Mouse (Mus musculus) thymus, adult 2 months (tissue): Measurements from ENCODE around the gene Rbms1. TPM values are rescaled to one million over a fixed set of nuclear protein-coding genes. Genes with fewer than 3 reads are reported as not detected.

Experiments
- DNase-seq: peaks from one replicate; pipeline ENCODE4 v3.0.0; 2021
- H3K27ac ChIP-seq: fragments of 200-500 bp; 2 replicates; pipeline ENCODE4 v1.5.1; 2012; ENCODE audit warnings: low read length, control low read depth; ENCODE audit not compliant: control insufficient read depth, insufficient read depth
- H3K27me3 ChIP-seq: fragments of 200-500 bp; 2 replicates; pipeline ENCODE4 v1.6.1; 2012; ENCODE audit warnings: mild to moderate bottlenecking, low read length, moderate library complexity, mixed read lengths; ENCODE audit not compliant: control insufficient read depth, insufficient read depth
- H3K36me3 ChIP-seq: fragments of 200-500 bp; 2 replicates; pipeline ENCODE4 v1.6.1; 2012; ENCODE audit warnings: mild to moderate bottlenecking, low read length, moderate library complexity; ENCODE audit not compliant: control insufficient read depth, insufficient read depth
- H3K4me1 ChIP-seq: fragments of 200-500 bp; replicated peaks from 2 replicates; pipeline ENCODE4 v1.6.1; 2012; ENCODE audit warnings: low read length; ENCODE audit not compliant: control insufficient read depth, insufficient read depth
- H3K4me3 ChIP-seq: fragments of 200-500 bp; 2 replicates; pipeline ENCODE4 v1.5.1; 2012; ENCODE audit warnings: mild to moderate bottlenecking, low read length, control low read depth, moderate library complexity; ENCODE audit not compliant: control insufficient read depth, insufficient read depth
- CTCF ChIP-seq: fragments of 200-500 bp; IDR thresholded peaks from 2 replicates; pipeline ENCODE4 v1.5.1; 2012; ENCODE audit warnings: mild to moderate bottlenecking, control low read depth, low read length, moderate library complexity, borderline replicate concordance; ENCODE audit not compliant: control insufficient read depth, poor library complexity, insufficient read depth; ENCODE audit errors: extremely low read depth
- POLR2A ChIP-seq: fragments of 200-500 bp; IDR thresholded peaks from 2 replicates; pipeline ENCODE4 v1.6.1; 2012; ENCODE audit warnings: mild to moderate bottlenecking, low read length, control low read depth, moderate library complexity; ENCODE audit not compliant: control insufficient read depth, poor library complexity, insufficient read depth; ENCODE audit errors: extremely low read depth
- WGBS: fragments of 180-500 bp; shearing (Covaris S2); methylation state at CpG from one replicate; pipeline ENCODE4 v1.1.7; 2018; 5-methylcytosine and 5-hydroxymethylcytosine counted together
- polyA plus RNA-seq: library from polyadenylated mRNA; depleted of rRNA; stranded (reverse); fragments of >200 nt; gene quantifications from 2 replicates; pipeline ENCODE4 v1.2.3, GENCODE M21; 2012; rRNA removed

Rbms1 gene
- 151 and 163 TPM in 2 replicates for polyA plus RNA-seq

DNA sequence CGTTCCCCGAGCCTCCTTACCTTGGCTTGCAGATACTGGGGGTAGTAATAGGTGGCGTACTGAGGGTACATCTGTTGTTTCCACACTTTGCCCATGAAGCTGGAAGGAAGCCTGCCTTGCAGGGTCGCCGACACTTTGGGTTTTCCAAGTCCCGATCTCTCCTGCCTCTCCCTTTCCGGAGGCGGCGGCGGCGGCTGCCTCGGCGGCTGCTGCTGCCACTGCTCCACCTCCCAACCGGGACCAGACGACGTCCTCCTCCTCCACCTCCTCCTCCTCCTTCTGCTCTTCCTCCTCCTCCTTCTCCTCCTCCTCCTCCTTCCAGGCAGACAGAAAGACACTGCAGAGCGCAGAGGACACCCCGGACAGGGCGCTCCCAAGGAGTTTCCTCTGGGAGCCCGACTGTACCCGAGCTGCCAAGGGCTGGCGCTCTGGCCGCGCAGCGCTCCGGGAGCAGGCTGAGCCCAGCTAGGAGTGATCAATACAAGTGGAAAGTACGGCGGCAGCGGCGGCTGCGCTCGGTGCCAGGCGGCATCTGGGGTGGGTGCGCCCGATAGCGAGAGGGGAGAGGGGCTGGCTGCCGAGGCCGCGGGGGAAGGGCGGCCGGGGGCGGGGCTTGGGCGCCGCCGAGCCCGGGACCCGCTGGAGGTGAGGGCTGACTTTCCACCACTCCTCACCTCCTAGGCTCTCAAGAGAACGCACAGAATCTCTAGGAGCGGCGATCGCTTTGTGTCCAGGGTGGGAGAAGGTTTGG lies at the start of gene Rbms1:
Gene Rbms1, minus strand, starts transcription at position 522 of the 751 bp plus-strand sequence.
- WGBS = 1% methylated on average over 51 of the region's 51 CpGs
- peak; percentile 28 for DNase-seq
- H3K4me3 ChIP-seq = peak within 1 kb of the TSS; percentile 48
- H3K4me1 ChIP-seq = 0 out of 2 replicates have a peak, but pooled peaks cover 4% of the 10 kb centered on the region
- TF ChIP-seq POLR2A (no peak), CTCF (no peak)
- no peak within 1 kb of the TSS for H3K27ac ChIP-seq
- H3K27me3 ChIP-seq = peaks cover 5% of the 10 kb centered on the region; the same call in 1 of the 2 replicates
- no peaks in the 10 kb centered on the region for H3K36me3 ChIP-seq

DNA sequence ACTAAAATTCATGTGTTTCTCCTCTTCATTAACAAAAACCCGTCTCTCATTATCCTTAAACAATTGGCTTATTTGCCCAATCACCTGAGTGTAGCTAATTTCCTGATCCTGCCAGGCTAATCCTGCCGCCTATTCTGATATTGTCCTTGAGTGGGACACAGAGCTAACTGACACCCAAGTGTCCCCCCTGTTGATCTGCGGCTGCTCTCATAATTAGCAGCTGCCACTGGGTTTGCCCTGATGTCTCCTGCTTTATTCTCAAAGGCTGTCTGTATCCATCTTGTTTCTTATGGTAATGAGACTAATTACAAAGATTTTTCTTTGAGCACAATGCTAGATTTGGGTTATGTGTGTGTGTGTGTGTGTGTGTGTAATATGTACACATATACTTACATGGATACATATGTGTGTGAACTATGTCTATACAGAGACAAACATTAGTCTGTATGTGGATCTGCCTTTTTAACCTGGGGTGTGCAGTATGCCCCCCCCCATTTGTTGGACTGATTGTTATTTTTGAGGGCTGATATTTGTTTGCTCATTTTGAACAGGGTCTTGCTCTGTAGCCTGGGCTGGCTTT lies 49.3 kb upstream of the Rbms1 start:
- WGBS = over 99% methylated on average over 3 of the region's 3 CpGs
- DNase-seq = no peak
- Histone ChIP-seq H3K4me3 (no peak overlapping the region), H3K27ac (no peak overlapping the region), H3K4me1 (no peaks in the 10 kb centered on the region), H3K27me3 (no peaks in the 10 kb centered on the region), H3K36me3 (no peaks in the 10 kb centered on the region)
- TF ChIP-seq CTCF (no peak), POLR2A (no peak)

DNA sequence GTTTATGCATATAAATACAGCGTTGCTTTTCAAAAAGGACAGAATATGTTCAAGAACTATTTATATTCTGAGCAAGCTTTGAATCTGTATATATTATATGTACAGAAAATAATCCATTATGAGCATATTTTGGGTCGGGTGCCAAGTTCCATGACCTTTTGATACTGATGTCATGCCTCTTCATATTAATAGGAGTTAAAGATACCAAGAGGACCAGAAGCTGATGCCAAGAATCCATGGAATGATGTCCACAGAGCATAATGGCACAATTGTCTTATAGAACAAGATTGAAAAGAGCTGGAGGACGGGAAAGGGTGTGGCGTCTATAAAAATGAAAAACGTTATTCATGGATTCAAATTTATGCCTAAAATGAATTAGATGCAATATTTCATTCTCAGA lies 23.3 kb upstream of the Rbms1 start:
- H3K27me3 ChIP-seq = no peaks in the 10 kb centered on the region
- DNase-seq = no peak
- no peak overlapping the region for H3K27ac ChIP-seq
- no peaks in the 10 kb centered on the region for H3K4me1 ChIP-seq
- TF ChIP-seq POLR2A (no peak), CTCF (no peak)
- WGBS = 94% methylated on average over 5 of the region's 5 CpGs
- no peak overlapping the region for H3K4me3 ChIP-seq
- H3K36me3 ChIP-seq = no peaks in the 10 kb centered on the region

DNA sequence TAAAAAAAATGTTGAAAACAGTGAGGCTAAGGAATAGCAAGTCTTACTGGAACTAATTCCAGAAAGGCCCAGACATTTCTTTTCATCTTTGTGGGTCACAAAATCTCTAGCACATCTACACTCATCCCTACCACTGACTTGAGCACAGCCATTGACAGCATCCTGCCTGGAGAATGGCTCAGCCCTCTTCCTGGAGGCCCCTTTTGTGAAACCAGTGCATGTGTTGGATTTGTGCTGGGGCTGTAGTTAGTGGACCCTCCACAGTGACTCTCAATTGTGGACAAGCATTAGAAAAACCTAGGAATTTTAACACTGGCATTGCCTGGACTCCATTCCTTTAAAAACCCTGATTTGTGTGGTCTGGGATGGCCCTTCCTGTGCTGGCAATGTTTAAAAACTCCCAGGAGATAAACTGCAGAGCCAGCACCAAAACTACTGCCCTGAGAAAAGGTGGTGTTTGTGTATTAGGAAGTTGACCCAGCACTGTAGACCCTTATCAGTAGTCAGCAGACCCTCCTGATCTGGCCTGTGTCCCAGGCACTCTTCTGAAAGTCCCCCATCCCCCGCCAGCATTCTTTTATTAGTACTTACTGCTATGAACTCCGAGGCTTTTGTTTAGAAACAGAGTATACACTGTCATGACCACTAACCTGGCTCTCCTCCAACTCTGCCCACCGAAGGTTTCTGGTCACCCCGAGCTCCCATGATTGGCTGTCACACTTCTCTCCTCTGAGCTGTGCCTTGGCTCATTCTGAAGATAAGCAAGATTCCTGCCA lies 15.7 kb upstream of the Rbms1 start:
- no peak overlapping the region for H3K27ac ChIP-seq
- no peak overlapping the region for H3K4me3 ChIP-seq
- 26% methylated on average over 4 of the region's 4 CpGs for WGBS
- no peaks in the 10 kb centered on the region for H3K27me3 ChIP-seq
- no peak for DNase-seq
- TF ChIP-seq CTCF (no peak), POLR2A (no peak)
- no peaks in the 10 kb centered on the region for H3K4me1 ChIP-seq
- no peaks in the 10 kb centered on the region for H3K36me3 ChIP-seq

DNA sequence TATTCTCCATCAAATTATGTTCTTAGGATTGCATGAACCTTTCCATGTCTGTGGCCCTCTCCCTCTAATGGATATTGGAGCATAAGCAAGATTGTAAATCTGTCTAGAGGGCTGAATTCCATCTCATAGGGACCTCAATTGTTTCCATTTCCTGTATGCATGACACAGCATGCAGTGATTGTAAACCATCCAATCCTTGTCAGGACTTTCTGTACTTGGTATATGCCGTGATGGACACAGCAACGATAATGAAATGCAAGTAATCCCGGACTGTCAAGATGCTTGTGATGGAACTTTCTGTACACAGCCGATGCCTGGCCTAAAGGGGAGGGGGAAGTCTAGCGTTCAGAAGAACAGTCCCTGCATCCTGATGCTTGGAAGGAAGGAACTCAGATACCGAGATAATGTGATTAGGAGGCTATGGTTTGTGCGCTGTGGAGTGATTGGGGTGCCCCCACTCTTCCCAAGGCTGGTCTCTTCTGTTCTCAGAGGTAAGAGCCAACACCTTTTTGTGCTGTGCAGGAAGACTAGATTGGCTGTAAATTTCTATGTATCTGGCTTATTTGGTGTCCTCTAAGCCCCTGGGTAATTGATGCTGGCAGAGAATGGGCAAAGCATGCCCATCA lies 9.3 kb upstream of the Rbms1 start:
- H3K4me1 ChIP-seq = no peaks in the 10 kb centered on the region
- no peak overlapping the region for H3K4me3 ChIP-seq
- H3K27me3 ChIP-seq = no peaks in the 10 kb centered on the region
- no peaks in the 10 kb centered on the region for H3K36me3 ChIP-seq
- DNase-seq = no peak
- TF ChIP-seq CTCF = no peak
- TF ChIP-seq POLR2A = no peak
- H3K27ac ChIP-seq = no peak overlapping the region
- WGBS = 42% methylated on average over 7 of the region's 7 CpGs

DNA sequence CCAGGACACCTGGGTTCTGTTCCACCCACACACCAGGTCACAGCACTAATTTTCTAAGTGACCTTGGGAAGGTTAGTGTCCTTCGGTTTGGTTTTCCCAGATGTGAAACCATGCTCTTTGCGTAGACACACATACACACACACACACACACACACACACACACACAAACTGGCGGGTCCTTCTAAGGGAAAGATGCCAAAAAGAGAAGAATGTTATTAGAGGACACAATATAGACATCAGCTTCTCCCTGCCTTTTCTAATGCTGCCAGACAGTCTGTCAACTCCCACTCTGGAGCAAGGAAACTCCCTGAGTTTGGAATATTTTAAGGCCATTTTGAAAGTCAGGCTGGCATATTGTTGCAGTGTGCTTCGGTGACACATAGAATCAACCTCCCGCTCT lies 624 bp upstream of the Rbms1 start:
- WGBS = 46% methylated on average over 5 of the region's 5 CpGs
- TF ChIP-seq CTCF = no peak
- TF ChIP-seq POLR2A = no peak

More for the DNA sequence above, 624 bp upstream of the Rbms1 start:
- H3K27me3 ChIP-seq = peaks cover 5% of the 10 kb centered on the region; the same call in 1 of the 2 replicates
- H3K4me1 ChIP-seq = 0 out of 2 replicates have a peak, but pooled peaks cover 4% of the 10 kb centered on the region
- H3K36me3 ChIP-seq = no peaks in the 10 kb centered on the region
- H3K27ac ChIP-seq = no peak overlapping the region
- no peak overlapping the region for H3K4me3 ChIP-seq
- no peak for DNase-seq
